Comparison of ENCODE assay signal across 9 mouse cellular contexts in genomic region chr2:153493393-153493731, GRCm38 (mm10). TPM values are rescaled to one million over a fixed set of nuclear protein-coding genes. Genes with fewer than 3 reads are reported as not detected.
DNase-seq lines count a peak whose midpoint lies in the region; ATAC-seq lines count a peak whose summit lies in the region.
"Had no signal": no experiment of that assay in that cellular context is flagged by ENCODE, and none has a peak within 500 bp of the region (broad histone marks: within the 10 kb centered on the region; RNA-seq: fewer than 3 reads in every experiment).

No protein-coding gene starts in this region.

- DNase-seq in ovary, postnatal 10 days (ENCODE audit: low spot score) = no peak
- no peak for DNase-seq in lung, postnatal 14 days

- peaks cover 66% of the 10 kb centered on the region for H3K36me3 ChIP-seq in megakaryocyte, embryonic 14.5 days (replicated peaks; ENCODE audit: low read length)
- H3K36me3 ChIP-seq in forebrain, embryonic 12.5 days (replicated peaks) = no peaks in the 10 kb centered on the region
- no peaks in the 10 kb centered on the region for H3K36me3 ChIP-seq in limb, embryonic 15.5 days
- H3K36me3 ChIP-seq in stomach, embryonic 15.5 days = no peaks in the 10 kb centered on the region

- H3K27ac ChIP-seq in forebrain, embryonic 12.5 days = peak overlapping the region; percentile 97
- H3K27ac ChIP-seq in limb, embryonic 15.5 days = no peak overlapping the region
- peak overlapping the region; percentile 55 for H3K27ac ChIP-seq in stomach, embryonic 15.5 days

- H3K4me2 ChIP-seq in forebrain, embryonic 12.5 days = peak overlapping the region; percentile 95
- H3K4me2 ChIP-seq in limb, embryonic 15.5 days = peak overlapping the region; percentile 96
- peak overlapping the region; percentile 95 for H3K4me2 ChIP-seq in stomach, embryonic 15.5 days

- peaks cover 93% of the 10 kb centered on the region for H3K4me1 ChIP-seq in megakaryocyte, embryonic 14.5 days
- peaks cover 71% of the 10 kb centered on the region for H3K4me1 ChIP-seq in forebrain, embryonic 12.5 days
- peaks cover 46% of the 10 kb centered on the region for H3K4me1 ChIP-seq in limb, embryonic 15.5 days
- H3K4me1 ChIP-seq in stomach, embryonic 15.5 days = peaks cover 41% of the 10 kb centered on the region

- WGBS in forebrain, embryonic 12.5 days = 32% methylated on average over 2 of the region's 2 CpGs
- WGBS in limb, embryonic 15.5 days = 24% methylated on average over 2 of the region's 2 CpGs
- 27% methylated on average over 2 of the region's 2 CpGs for whole genome bisulfite sequencing in stomach, embryonic 15.5 days

- no peaks in the 10 kb centered on the region for H3K9me3 ChIP-seq in megakaryocyte, embryonic 14.5 days
- H3K9me3 ChIP-seq in forebrain, embryonic 12.5 days = no peaks in the 10 kb centered on the region
- no peaks in the 10 kb centered on the region for H3K9me3 ChIP-seq in limb, embryonic 15.5 days
- H3K9me3 ChIP-seq in stomach, embryonic 15.5 days = no peaks in the 10 kb centered on the region

- no peak for ATAC-seq in megakaryocyte, adult 5-6 weeks (ENCODE audit: poor library complexity, severe bottlenecking)
- no peak for ATAC-seq in forebrain, embryonic 12.5 days (ENCODE audit: low FRiP score)
- no peak for ATAC-seq in limb, embryonic 15.5 days (ENCODE audit: insufficient number of reproducible peaks, low FRiP score, low TSS enrichment, low read depth)
- ATAC-seq in stomach, embryonic 15.5 days (ENCODE audit: insufficient read depth, low FRiP score, low read depth) = no peak

- H3K4me3 ChIP-seq in megakaryocyte, embryonic 14.5 days (replicated peaks) = peak overlapping the region; percentile 95
- H3K4me3 ChIP-seq in forebrain, embryonic 12.5 days (replicated peaks) = peak overlapping the region; percentile 62
- peak overlapping the region; percentile 57 for H3K4me3 ChIP-seq in limb, embryonic 15.5 days
- peak overlapping the region; percentile 61 for H3K4me3 ChIP-seq in stomach, embryonic 15.5 days (replicated peaks)

- H3K27me3 ChIP-seq in megakaryocyte, embryonic 14.5 days (replicated peaks) = no peaks in the 10 kb centered on the region
- H3K27me3 ChIP-seq in forebrain, embryonic 12.5 days = peaks cover 47% of the 10 kb centered on the region
- peaks cover 20% of the 10 kb centered on the region for H3K27me3 ChIP-seq in limb, embryonic 15.5 days
- no peaks in the 10 kb centered on the region for H3K27me3 ChIP-seq in stomach, embryonic 15.5 days (replicated peaks)

- H3K9ac ChIP-seq in forebrain, embryonic 12.5 days = peak overlapping the region; percentile 77
- H3K9ac ChIP-seq in limb, embryonic 15.5 days = no peak overlapping the region
- H3K9ac ChIP-seq in stomach, embryonic 15.5 days = no peak overlapping the region

RNA-seq across cellular contexts. Expression of gene 4930404H24Rik, which starts 0.8 kb away (rescaled TPM):
- 0.54 TPM in 1 of 2 replicates, not detected in the other for polyA plus RNA-seq in megakaryocyte, embryonic 14.5 days (2012; ENCODE audit: insufficient read depth, low replicate concordance)
- total RNA-seq in megakaryocyte, adult 5-6 weeks (2015) = not detected in 2 replicates
- total RNA-seq in megakaryocyte, adult 5-6 weeks (2017) = not detected in 2 replicates
- not detected in 2 replicates for polyA plus RNA-seq in forebrain, embryonic 12.5 days (2016; fragmentation: Nextera tagmentation; extraction: Ambion mirVana)
- not detected in 2 replicates for polyA plus RNA-seq in limb, embryonic 15.5 days (2015; fragmentation: Nextera tagmentation; extraction: Ambion mirVana)
- polyA plus RNA-seq in stomach, embryonic 15.5 days (2015; fragmentation: Nextera tagmentation; extraction: Ambion mirVana) = not detected in 2 replicates
- total RNA-seq: gastrocnemius, postnatal 4 days had no signal
- polyA plus RNA-seq: brain, embryonic 14.5 days had no signal

RNA-seq across cellular contexts. Expression of gene Nol4l, which starts 36.4 kb away (rescaled TPM):
- polyA plus RNA-seq in megakaryocyte, embryonic 14.5 days (2012; ENCODE audit: insufficient read depth, low replicate concordance) = 10.6 and 40.8 TPM in 2 replicates
- 1.2 and 2.1 TPM in 2 replicates for total RNA-seq in megakaryocyte, adult 5-6 weeks (2015)
- 0.20 and 0.62 TPM in 2 replicates for total RNA-seq in megakaryocyte, adult 5-6 weeks (2017)
- polyA plus RNA-seq in forebrain, embryonic 12.5 days (2016; fragmentation: Nextera tagmentation; extraction: Ambion mirVana) = 31.4 and 34.5 TPM in 2 replicates
- polyA plus RNA-seq in limb, embryonic 15.5 days (2015; fragmentation: Nextera tagmentation; extraction: Ambion mirVana) = 7.6 and 8.5 TPM in 2 replicates
- 14.3 and 16.4 TPM in 2 replicates for polyA plus RNA-seq in stomach, embryonic 15.5 days (2015; fragmentation: Nextera tagmentation; extraction: Ambion mirVana)
